Mouse (Mus musculus) adrenal gland, postnatal 25 days (tissue): ENCODE results near the gene Nell1. TPM values are rescaled to one million over a fixed set of nuclear protein-coding genes. Genes with fewer than 3 reads are reported as not detected.

Experiments
- DNase-seq: peaks from one replicate; pipeline ENCODE4 v3.0.0; 2021; ENCODE audit warnings: mixed read lengths
- total RNA-seq: library from RNA; stranded (reverse); gene quantifications from 2 replicates; pipeline ENCODE4 v1.2.3, GENCODE M21; 2021

Gene Nell1
- total RNA-seq, 1 experiment from 2014 or later: 1.5 TPM

- no peak for DNase-seq
These were observed 75.5 kb downstream of the Nell1 start for GRCm38 (mm10) chr7:50050144-50050543.

- DNase-seq: no peak
These were observed 79.0 kb downstream of the Nell1 start for GRCm38 (mm10) chr7:50053704-50054103.

- no peak for DNase-seq
These were observed 119.8 kb downstream of the Nell1 start for GRCm38 (mm10) chr7:50094461-50094860.

- DNase-seq: no peak
These were observed 131.1 kb downstream of the Nell1 start for GRCm38 (mm10) chr7:50105612-50106321.

- DNase-seq: no peak
These were observed 132.6 kb downstream of the Nell1 start for GRCm38 (mm10) chr7:50107261-50107660.

- no peak for DNase-seq
These were observed 143.7 kb downstream of the Nell1 start for GRCm38 (mm10) chr7:50118348-50118747.

GRCm38 (mm10) chr7:50137706-50138105, 163.0 kb downstream of the Nell1 start:
- DNase-seq: no peak

- no peak for DNase-seq
These were observed 174.7 kb downstream of the Nell1 start for GRCm38 (mm10) chr7:50149326-50149725.

- DNase-seq: no peak
These were observed 176.2 kb downstream of the Nell1 start for GRCm38 (mm10) chr7:50150838-50151237.

- DNase-seq: no peak
These were observed 179.0 kb downstream of the Nell1 start for GRCm38 (mm10) chr7:50153618-50154017.

- DNase-seq: no peak
These were observed 187.9 kb downstream of the Nell1 start for GRCm38 (mm10) chr7:50162602-50163001.

GRCm38 (mm10) chr7:50168778-50169177, 194.1 kb downstream of the Nell1 start:
- no peak for DNase-seq

- no peak for DNase-seq
These were observed 211.6 kb downstream of the Nell1 start for GRCm38 (mm10) chr7:50186306-50186705.

GRCm38 (mm10) chr7:50193955-50194354, 219.3 kb downstream of the Nell1 start:
- no peak for DNase-seq

GRCm38 (mm10) chr7:50195080-50195611, 220.5 kb downstream of the Nell1 start:
- no peak for DNase-seq

GRCm38 (mm10) chr7:50205268-50205667, 230.6 kb downstream of the Nell1 start:
- no peak for DNase-seq

GRCm38 (mm10) chr7:50210678-50211251, 236.1 kb downstream of the Nell1 start:
- DNase-seq: no peak

- no peak for DNase-seq
These were observed 247.2 kb downstream of the Nell1 start for GRCm38 (mm10) chr7:50221849-50222248.

- no peak for DNase-seq
These were observed 252.0 kb downstream of the Nell1 start for GRCm38 (mm10) chr7:50226621-50227020.

- DNase-seq: no peak
These were observed 253.6 kb downstream of the Nell1 start for GRCm38 (mm10) chr7:50228273-50228672.

- DNase-seq: no peak
These were observed 266.5 kb downstream of the Nell1 start for GRCm38 (mm10) chr7:50241213-50241612.

GRCm38 (mm10) chr7:50241634-50242273, 267.1 kb downstream of the Nell1 start:
- peak; percentile 4 for DNase-seq

- DNase-seq: no peak
These were observed 278.5 kb downstream of the Nell1 start for GRCm38 (mm10) chr7:50253166-50253565.
